Mouse (Mus musculus) adipocyte (in vitro differentiated cells): Measurements from ENCODE around the gene Brca2.
A peak's percentile ranks its signal among the peaks of the same experiment; 100 is the strongest.
"Not testable (repeated sequence)": the region's sequence is repeated elsewhere in the genome, so short reads cannot be mapped to it uniquely, and the experiment has no call there.

Experiments used
- DNase-seq: peaks from one replicate; pipeline ENCODE4 v3.0.0-alpha.2; 2016; ENCODE audit warnings: low spot score

Brca2 gene

DNA sequence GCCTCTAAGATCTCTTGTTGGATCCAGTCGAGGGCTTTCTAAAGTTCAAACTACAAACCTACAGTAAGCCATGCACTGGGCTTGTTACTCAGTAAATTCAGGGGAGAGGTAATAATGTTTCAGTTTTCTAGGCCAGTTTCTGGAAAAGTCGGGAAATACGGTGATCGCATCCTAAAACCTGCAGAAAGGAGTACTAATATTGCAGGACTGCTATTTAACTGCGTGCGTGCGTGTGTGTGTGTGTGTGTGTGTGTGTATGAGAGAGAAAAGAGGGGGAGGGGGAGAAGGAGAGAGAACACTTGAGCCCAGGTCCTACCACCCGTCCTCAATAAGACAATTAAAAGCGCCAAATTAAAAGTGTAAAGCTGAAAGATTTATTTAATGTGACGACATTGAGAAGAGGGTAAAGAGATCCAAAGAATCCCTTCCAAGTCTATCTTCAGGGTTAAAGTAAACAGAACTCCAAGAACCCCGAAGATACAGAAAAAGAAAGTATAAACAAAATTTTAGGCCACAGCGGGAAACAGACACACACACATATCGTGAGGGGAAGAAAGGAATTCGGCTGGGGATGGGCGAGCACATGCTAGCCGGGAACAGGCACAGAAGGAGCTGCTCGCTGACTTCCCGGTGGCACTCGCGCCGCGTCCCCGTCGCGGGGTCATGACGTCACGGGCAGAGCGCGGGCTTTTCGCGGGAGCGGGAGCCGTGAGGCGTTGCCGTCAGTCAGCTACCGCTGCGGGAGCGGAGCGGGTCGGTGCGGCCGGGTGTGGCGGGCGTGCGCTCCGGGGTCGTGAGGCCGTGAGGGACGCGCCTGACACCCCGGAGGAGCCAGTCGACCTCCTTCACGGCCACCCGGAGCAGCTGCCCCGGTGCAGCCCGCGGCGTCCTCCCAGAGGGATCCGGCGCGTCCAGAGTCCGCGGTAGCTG is at the start of gene Brca2:
TSS of gene Brca2 (plus strand) at position 694 of the 930 bp plus-strand sequence.
- DNase-seq: peak; percentile 89

- no peak for DNase-seq
Measured at GRCm38 (mm10) chr5:150477364-150477763, 45.1 kb upstream of the Brca2 start.

DNA sequence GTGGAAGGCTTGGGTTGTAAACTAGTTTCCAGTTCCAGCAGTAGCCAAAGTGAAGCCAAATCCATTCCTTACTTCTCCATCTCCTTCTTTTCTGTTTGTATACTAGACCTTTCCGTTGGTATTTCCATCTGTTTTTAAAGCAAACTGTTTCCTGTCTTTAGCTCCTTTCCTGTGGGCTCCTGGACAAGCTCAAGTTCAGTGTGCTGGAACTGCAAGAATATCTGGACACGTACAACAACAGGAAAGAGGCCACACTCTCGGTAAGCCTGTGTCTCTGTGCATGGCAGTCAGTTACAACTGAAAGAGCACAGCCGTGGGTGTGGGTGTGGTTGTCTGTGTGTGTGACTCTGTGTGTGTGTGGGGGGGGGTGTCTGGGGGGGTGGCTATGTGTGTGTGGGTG is 43.8 kb upstream of the Brca2 start:
- no peak for DNase-seq

GRCm38 (mm10) chr5:150485198-150485597 is 37.2 kb upstream of the Brca2 start:
- DNase-seq: peak; percentile 65

GRCm38 (mm10) chr5:150490285-150490684 is 32.1 kb upstream of the Brca2 start:
- DNase-seq: no peak

DNA sequence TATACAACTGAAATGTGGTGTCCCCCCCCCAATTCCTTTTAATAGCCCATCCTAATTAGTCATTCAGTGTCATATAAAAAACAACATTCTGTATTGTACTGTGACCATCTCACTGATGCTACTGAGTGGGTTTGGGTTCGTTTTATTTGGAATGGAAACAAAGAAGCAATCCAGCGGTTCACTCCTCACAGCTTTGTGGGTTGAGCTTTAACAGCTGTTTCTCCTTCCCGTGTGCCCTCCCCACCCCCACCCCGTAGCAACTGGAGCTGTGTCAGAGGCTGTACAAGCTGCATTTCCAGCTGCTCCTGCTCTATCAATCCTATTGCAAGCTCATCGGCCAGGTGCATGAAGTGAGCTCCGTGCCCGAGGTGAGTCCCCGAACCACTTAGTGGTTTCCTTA is 31.6 kb upstream of the Brca2 start:
- DNase-seq: no peak

GRCm38 (mm10) chr5:150491573-150492173 is 30.8 kb upstream of the Brca2 start:
- DNase-seq: not testable (repeated sequence)

GRCm38 (mm10) chr5:150495792-150496191 is 26.6 kb upstream of the Brca2 start:
- DNase-seq: no peak

DNA sequence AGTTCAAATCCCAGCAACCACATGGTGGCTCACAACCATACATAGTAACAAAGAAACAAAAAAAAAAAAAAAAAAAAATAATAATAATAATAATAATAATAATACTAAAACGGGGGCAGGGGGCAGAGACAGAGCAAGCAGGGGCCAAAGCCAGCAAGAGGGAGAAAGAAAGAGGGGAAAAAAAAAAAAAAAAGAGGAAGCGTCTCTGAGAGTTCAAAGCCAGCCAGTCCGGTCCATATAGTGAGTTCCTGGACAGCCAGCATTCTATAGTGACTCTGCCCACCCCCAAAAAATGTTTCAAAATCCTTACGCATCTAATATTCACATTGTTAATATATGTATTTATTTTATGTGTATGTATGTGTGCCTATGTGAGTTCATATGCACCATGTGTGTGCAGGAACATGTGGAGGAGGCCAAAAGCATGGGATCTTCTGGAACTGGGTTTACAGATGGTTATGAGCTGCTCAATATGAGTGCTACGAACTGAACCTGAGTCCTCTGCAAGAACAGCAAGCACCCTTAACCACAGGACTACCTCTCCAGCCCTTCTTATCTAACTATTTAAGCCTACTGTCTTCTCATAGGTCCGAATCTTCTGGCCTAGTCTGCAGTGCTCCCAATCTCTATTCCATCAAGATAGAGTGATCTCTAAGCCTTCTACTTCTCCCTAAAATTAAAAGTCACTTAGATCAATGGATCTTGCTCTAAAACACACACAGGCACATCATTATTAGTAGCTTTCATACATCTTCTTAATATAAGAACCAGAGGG is 11.8 kb upstream of the Brca2 start:
- DNase-seq: no peak

- DNase-seq: no peak
Measured at GRCm38 (mm10) chr5:150513264-150513663, 9.2 kb upstream of the Brca2 start.

DNA sequence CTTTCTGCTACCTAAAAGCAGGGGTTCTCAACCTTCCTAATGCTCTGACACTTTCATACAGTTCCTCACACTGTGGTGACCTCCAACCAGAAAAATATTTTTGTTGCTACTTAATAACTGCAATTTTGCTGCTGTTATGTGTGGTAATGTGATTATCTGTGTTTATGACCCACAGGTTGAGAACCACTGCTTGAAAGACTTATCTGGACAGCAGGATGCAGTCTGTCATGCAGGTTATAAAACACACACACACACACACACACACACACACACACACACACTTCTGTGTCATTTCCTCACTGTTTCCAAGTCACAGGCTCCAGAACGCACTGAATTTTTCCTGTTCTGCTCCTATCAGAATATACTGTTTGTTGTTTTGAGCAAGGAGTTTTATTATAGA is 8.4 kb upstream of the Brca2 start:
- no peak for DNase-seq

DNA sequence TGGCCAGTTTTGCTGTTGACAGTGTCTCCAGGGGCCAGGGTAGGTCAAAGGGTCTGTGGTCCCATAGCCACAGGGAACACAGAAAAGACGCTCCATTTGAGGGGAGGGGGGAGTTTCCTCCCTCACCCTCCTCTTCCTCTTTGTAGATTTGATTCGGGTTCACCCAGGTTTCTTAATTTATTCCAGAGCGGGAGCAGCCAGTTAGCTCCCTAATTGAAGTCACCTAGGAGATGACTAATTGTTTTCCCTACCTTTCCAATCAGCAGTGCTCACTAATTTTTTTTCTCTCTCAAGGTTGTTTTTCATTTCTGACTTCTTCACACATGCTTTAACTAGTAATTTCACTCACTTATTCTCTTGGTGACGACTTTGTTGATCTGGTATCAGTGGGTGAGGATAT is 4.4 kb upstream of the Brca2 start, which contains the start of gene Zar1l:
TSS of gene Zar1l (minus strand) at position 101 of the 400 bp plus-strand sequence.
- no peak for DNase-seq

DNA sequence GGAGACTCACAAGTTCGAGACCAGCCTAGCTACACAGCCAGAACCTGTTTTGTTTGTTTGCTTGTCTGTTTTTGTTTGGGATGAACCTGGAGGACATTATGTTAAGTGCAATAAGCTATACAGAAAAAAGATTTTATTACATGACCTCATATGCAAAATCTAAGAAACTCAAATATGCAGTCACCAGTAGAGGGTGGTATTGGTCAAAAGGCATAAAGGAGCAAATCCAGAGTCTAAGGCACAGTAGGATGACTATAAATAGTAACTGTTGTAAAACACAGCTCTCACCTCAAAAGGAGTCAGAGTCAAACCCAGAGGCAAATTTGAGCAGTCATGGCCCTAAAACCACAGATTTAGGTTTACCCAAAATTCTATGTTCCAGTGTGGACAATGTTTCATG is 2.9 kb upstream of the Brca2 start:
- peak; percentile 87 for DNase-seq

GRCm38 (mm10) chr5:150522867-150523234 is 421 bp downstream of the Brca2 start:
- no peak for DNase-seq

DNA sequence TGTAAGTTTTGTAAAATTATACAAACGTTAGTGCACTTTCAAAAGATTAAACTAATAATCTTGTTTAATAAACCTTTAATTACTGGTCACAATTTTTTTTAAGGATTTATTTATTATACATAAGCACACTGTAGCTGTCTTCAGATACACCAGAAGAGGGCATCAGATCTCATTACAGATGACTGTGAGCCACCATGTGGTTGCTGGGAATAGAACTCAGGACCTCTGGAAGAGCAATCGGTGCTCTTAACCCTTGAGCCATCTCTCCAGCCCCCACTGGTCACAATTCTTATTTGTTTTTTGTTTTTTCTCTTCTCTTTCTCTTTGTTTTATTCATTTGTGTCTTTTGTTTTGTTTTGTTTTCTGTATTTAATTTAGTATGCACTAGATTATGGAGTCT is 2.8 kb downstream of the Brca2 start:
- no peak for DNase-seq

GRCm38 (mm10) chr5:150541302-150541701 is 18.9 kb downstream of the Brca2 start:
- no peak for DNase-seq

GRCm38 (mm10) chr5:150543184-150543583 is 20.8 kb downstream of the Brca2 start:
- DNase-seq: no peak

DNA sequence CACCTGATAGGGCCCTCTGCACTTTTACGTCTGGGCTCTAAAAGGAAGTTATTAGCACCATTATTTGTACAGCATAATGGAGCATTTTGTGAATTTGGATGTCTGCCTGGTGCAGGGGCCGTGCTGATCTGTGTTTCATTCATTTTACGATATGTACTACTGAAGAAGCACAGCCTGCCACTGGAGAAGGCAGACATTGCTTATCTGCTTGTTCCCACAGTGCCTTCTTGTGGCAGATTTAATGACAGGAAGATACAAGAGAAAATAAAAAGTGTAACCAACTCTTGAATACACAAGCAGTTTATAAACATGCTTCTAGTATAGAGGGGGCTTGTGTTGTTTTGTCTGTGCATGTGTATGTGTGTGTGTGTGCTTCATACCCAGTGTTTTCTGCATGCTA is 29.2 kb downstream of the Brca2 start:
- no peak for DNase-seq

DNA sequence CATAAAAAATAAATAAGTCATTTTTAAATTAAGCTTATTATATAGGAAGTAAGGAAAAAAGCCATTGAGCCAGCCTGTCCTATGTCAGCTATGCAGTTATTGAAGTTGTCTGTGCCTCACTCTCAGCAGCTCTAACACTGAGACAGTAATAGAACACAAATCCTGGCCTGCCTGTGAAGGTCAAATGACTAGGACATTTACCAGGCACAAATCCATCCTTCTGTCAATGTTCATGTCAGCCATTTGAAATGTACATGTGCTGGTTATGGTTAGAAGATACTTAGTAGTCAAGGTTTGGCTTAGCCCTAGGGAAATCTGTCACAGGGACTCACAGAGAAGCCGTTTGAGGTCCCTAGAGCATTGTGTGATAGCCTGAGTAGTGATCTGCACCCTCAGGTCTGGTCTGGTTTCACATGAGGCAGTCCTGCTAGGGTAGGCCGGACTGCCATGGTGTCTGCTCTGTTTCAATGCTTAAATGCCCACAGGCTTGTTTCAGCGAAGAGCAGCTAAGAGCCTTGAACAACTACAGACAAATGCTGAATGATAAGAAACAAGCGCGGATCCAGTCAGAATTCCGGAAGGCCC is 37.2 kb downstream of the Brca2 start:
- no peak for DNase-seq

- DNase-seq: no peak
Measured at GRCm38 (mm10) chr5:150560851-150561250, 38.4 kb downstream of the Brca2 start.

DNA sequence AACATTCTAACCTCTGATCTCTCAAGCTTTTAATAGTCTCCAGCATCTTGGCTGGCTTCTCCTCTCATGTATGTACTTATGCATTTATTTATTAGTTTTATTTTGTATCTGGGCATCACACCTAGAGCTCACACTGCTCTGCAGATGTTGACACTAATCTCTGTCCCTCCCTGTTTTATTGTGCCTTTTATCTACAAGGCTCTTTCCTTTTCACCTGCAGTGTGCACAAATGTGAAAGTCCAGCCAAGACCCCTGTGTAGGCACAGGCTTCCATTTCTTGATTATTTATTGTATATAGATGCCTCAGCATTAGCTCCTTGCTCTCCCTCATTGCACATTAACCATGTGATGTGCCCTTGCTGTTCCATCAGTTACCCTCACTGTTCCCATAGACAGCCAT is 38.9 kb downstream of the Brca2 start:
- no peak for DNase-seq

- no peak for DNase-seq
Measured at GRCm38 (mm10) chr5:150561783-150562182, 39.4 kb downstream of the Brca2 start.
